Mouse (Mus musculus) layer of hippocampus, adult 9-10 months (tissue): ENCODE results near the gene Allc.

Source experiments
- DNase-seq: peaks from one replicate; pipeline ENCODE4 v3.0.0; 2022; ENCODE audit warnings: low spot score

Gene Allc

GRCm38 (mm10) chr12:28582423-28582822, at the start of gene Allc:
TSS of gene Allc (minus strand) at chr12:28582523.
- no peak for DNase-seq

- no peak for DNase-seq
Observed at GRCm38 (mm10) chr12:28628436-28628835, 46.1 kb upstream of the Allc start.

DNA sequence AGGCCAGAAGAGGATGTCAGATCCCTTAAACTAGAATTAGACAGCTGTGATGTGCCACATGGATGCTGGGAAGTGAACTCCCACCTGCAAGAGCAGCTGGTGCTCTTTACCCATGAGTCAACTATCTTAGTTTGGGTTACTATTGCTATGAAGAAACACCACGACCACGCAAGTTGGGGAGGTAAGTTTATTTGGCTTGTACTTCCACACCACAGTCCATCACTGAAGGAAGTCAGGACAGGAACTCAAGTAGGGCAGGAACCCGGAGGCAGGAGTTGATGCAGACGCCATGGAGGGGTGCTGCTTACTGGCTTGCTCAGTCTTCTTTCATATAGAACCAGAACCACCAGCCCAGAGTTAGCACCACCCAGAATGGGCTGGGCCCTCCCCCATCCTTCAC, 44.8 kb upstream of the Allc start:
- DNase-seq, result no peak

GRCm38 (mm10) chr12:28625407-28625806, 43.1 kb upstream of the Allc start:
- no peak for DNase-seq

DNA sequence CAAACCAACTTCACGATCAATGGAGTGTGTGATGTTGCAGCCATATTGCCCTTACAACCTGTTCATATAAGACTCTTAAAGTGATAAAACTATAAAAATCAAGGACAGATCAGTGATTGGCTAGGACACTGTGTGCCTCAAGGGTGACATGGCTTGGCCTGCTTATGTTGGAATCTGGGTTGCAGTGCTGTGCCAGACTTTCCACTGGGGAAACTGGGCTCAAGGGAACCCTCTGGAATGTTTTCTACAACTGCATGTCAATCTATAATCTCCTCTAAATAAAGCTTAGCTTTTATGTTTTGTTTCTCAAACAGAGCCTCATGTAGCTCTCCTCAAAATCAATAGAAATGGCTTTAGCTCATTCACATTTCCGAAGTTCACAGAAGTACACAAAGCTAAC, 41.9 kb upstream of the Allc start:
- DNase-seq, result no peak

DNA sequence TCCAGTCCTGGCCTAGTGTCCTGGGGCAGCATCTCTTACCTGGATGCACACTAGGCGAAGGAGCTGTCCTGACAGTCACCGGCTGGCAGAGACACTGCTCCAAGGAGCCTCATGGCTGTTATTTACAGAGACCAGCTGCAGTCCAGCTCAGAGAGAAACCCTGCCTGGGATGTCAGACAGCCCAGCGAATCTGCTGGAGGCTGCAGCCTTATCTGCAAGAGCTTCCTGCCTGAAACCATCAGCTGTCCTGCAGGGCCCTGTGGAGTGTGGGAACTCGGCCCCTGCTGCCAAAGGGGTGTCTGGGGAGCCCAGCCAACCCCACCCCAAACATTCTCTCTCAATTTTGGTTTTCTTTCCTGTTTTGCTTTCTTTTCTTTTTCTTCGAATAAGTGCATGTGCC, 40.9 kb upstream of the Allc start, which contains the start of gene Colec11:
Gene Colec11, minus strand, starts transcription at position 183 of the 400 bp plus-strand sequence.
- no peak for DNase-seq

GRCm38 (mm10) chr12:28622641-28623040, 40.3 kb upstream of the Allc start:
- no peak for DNase-seq

- DNase-seq, result no peak
Observed at GRCm38 (mm10) chr12:28622167-28622532, 39.8 kb upstream of the Allc start.

- no peak for DNase-seq
Observed at GRCm38 (mm10) chr12:28621451-28622166, 39.3 kb upstream of the Allc start.

- DNase-seq, result no peak
Observed at GRCm38 (mm10) chr12:28617297-28617696, 35.0 kb upstream of the Allc start.

DNA sequence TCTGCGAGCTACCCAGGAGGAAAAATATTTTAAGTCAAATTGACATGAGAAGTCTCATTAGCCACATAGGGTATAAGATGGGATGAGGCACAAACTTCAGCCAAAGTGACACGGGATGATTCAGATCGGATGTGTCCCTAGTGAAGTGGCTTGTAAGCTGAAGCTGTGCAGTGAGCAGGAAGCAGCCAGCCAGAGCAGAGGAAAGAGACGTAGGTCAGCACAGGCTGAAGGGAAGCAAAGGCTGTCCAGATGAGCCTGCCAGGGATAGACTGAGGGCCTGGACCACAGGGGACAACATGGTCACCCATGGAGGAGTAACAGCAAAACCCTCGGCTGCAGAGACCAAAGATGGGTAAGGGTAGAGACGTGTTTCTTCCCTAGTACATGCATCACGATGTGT, 32.1 kb upstream of the Allc start:
- DNase-seq, result no peak

- DNase-seq, result no peak
Observed at GRCm38 (mm10) chr12:28612391-28612790, 30.1 kb upstream of the Allc start.

DNA sequence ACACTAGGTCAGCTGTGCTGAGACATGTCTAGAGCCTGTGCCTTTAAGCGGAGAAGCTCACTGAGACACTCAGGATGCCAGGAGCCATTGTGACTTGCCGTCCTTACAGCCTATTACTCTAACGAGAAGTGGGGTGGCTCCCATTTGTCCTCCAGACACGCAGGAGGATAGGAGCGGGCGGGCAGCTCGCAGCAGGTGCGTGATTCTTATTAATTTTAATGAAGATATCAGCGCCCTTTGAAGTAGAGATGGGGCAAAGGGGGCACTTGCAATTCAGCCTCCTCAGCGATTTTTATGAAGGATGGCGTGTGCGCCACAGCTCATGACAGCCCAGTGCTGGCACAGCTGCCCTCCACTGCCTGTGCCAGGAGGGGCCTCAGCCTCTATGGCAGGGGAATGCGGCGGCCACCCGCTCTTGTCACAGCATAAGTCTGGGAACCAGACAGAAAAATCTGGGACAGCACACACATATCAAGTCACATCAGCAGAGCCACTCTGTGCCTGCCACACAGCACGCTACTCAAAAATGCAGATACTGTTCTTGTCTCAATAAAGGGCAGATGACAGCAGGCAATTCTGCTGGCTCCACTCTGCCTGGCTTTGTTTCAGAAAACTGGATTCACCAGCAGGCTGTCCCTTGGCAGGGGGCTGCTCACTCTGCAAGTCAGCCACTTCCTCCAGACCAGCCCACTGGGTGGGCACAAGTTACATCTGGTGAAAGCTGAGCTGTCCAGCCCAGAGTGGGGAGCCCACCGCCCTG, 25.4 kb upstream of the Allc start:
- peak; percentile 52 for DNase-seq

DNA sequence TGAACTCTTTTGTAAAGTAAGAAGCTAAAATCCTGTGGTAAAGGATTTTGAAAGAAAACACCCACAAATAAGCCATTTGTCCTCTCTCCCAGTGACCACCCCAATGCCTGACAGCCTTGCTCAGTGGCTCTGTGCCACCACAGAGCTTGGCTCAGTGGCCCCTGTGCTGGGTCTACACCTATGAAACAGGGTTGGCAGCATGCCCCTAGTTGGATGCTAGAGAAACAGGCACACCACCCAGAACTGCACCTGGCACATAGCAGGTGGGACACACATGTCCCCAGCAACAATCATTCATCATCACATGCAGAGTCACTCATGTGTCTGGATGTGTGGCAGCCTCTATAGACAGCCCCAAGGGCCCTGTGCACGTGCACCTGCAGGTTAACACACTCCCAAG, 21.2 kb upstream of the Allc start:
- DNase-seq, result no peak

DNA sequence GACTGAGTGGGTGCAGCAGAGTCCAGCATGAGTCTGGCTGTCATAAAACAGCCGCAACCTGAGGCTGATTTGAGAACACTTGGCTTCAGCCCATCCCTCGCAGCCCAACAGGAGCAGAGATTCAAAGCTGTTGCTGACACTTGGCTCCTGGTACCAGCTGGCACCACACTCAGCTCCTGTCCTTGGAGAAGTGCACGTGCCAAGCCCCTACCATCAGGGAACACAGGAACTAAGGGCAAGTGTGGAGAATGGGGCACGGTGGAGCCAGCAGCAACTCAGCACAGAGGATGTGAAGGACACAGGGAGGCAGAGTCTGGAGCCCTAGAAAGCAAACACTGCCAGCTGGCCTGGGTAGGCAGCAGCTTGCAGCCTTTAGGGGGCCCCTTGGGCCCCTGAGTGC, 19.9 kb upstream of the Allc start:
- DNase-seq, result no peak

GRCm38 (mm10) chr12:28598526-28598991, 16.2 kb upstream of the Allc start:
- DNase-seq, result no peak

DNA sequence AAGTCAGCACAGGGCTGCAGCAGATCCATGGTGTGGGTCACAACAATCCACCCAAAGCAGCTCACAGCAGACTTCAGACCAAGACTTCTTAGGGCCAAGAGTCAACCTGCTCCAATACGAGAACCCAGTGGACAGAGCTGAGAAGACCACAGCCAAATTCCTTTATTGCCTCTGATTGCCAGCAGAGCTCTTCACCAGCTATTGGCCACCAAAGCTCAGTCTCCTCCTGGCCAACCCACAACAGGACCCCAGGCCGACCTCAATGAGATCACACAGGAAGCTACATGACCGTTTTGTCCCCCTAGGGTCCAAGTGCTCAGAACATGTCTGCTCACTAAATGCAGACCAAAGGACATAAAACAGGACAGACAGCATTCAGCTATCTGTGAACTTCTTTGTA, 15.8 kb upstream of the Allc start:
- no peak for DNase-seq

- no peak for DNase-seq
Observed at GRCm38 (mm10) chr12:28597699-28598098, 15.4 kb upstream of the Allc start.

GRCm38 (mm10) chr12:28596851-28597250, 14.5 kb upstream of the Allc start:
- no peak for DNase-seq

DNA sequence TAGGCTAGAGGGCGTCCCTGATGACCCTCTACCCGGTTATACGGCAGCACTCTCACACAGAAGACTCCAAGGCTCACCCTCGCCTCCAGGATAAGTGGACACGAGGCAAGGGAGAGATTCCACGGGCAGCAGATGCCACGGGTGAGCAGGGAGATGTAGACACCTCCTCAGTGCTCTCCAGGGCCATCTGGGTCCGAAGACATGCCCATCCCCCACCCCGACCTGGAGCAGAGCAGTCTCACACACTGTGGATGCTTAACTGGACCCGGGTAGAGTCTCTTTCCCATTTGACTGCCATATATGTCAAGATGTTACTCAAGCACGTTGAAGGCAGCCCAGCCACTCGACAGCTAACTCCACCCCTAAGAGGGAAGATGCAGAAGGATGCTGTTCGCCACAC, 8.1 kb upstream of the Allc start:
- DNase-seq, result no peak

DNA sequence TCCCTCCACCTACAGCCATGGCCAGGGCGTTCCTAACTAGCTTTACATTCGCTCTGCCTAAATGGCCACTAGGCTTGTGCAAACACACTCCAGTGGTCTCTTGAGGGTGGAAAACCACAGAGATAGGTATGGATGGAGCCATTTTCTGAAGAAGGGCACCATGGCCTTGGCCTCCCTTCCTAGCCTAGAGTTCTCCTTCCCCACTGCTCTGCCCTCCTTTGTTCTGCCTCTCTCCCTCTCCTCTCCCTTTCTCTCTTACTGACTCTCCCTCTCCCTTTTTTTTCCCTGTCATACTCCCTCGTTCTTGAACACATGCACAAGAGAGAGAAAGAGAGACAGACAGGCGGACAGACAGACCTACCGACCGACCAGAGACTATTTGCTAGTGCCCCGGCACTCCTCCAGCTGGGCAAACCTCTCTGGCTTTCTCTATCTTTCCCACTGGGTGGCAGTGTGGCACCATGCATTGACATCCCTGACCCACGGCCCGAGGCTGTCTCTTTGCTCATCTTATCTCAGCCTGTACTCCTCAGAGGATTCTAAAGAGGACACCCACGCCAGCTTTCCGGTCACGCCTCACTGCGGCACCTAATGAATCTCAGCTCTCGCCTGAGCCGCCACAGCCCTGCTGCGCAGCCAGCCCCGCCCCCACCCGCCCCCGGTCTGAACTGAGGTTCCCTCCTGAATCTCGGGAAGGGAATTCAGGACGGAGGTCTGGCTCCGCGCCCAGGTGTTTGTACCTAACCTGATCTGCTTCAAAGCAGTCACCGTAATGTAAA, 7.0 kb upstream of the Allc start:
- peak; percentile 79 for DNase-seq

GRCm38 (mm10) chr12:28587949-28588348, 5.6 kb upstream of the Allc start:
- DNase-seq, result peak; percentile 57

DNA sequence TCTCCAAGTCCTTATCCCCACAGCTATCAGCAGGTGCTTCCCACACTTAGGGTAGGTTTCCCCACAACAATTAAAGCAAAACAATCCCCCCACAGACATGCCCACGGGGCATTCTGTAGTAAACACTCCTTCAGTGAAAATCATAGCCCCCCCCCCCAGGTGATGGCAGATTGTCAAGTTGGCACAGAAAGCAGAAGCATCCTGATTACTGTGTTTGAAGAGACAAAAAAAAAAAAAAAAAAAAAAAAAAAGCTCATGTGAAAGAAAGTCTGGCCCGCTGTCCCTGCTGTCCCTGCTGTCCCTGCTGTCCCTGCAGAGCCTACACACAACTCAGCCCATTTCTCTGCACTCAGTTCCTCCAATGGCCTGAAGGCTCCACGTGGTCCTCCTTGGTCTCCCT, 1.7 kb upstream of the Allc start:
- DNase-seq, result no peak
